Mouse (Mus musculus): ENCODE measurements around the gene Snx1. TPM values are rescaled to one million over a fixed set of nuclear protein-coding genes. Genes with fewer than 3 reads are reported as not detected.

Snx1 gene
- polyA plus RNA-seq, 1 experiment, result 98.1 TPM

GRCm38 (mm10) chr9:66090593-66091244, 35.7 kb downstream of the Snx1 start:
- Histone ChIP-seq H3K36me3 (ENCODE audit: control insufficient read depth, insufficient read depth, low read length) (peaks cover 3% of the 10 kb centered on the region), H3K27ac (ENCODE audit: control insufficient read depth, insufficient read depth, low read depth, low read length) (no peak overlapping the region), H3K4me3 (ENCODE audit: control insufficient read depth, low read depth, low read length) (no peak overlapping the region), H3K4me1 (ENCODE audit: control insufficient read depth, insufficient read depth, low read length) (no peaks in the 10 kb centered on the region; the same call in 1 of the 2 replicates), H3K27me3 (ENCODE audit: control insufficient read depth, insufficient read depth, low read length) (no peaks in the 10 kb centered on the region)
- TF ChIP-seq CTCF (IDR thresholded peaks at IDR 0.05; ENCODE audit: control insufficient read depth, insufficient read depth, insufficient replicate concordance, low read depth, low read length), result no peak
- no peak for TF ChIP-seq POLR2A (IDR thresholded peaks at IDR 0.05; ENCODE audit: control insufficient read depth, low read depth, low read length)

- Histone ChIP-seq H3K27me3 (ENCODE audit: control insufficient read depth, insufficient read depth, low read length) (no peaks in the 10 kb centered on the region), H3K36me3 (ENCODE audit: control insufficient read depth, insufficient read depth, low read length) (peaks cover 1% of the 10 kb centered on the region; the same call in 1 of the 2 replicates), H3K4me3 (ENCODE audit: control insufficient read depth, low read depth, low read length) (peak overlapping the region; percentile 16), H3K27ac (ENCODE audit: control insufficient read depth, insufficient read depth, low read depth, low read length) (peak overlapping the region; percentile 69), H3K4me1 (ENCODE audit: control insufficient read depth, insufficient read depth, low read length) (no peaks in the 10 kb centered on the region; the same call in 1 of the 2 replicates)
- TF ChIP-seq CTCF (IDR thresholded peaks at IDR 0.05; ENCODE audit: control insufficient read depth, insufficient read depth, insufficient replicate concordance, low read depth, low read length), result peak; percentile 56; the same call in 1 of the 2 replicates
- TF ChIP-seq POLR2A (IDR thresholded peaks at IDR 0.05; ENCODE audit: control insufficient read depth, low read depth, low read length), result no peak
Measured at GRCm38 (mm10) chr9:66088411-66088810, 38.0 kb downstream of the Snx1 start.

GRCm38 (mm10) chr9:66087062-66087461, 39.3 kb downstream of the Snx1 start:
- Histone ChIP-seq H3K36me3 (ENCODE audit: control insufficient read depth, insufficient read depth, low read length) (peaks cover 1% of the 10 kb centered on the region; the same call in 1 of the 2 replicates), H3K4me3 (ENCODE audit: control insufficient read depth, low read depth, low read length) (no peak overlapping the region), H3K4me1 (ENCODE audit: control insufficient read depth, insufficient read depth, low read length) (no peaks in the 10 kb centered on the region; the same call in 1 of the 2 replicates), H3K27me3 (ENCODE audit: control insufficient read depth, insufficient read depth, low read length) (no peaks in the 10 kb centered on the region), H3K27ac (ENCODE audit: control insufficient read depth, insufficient read depth, low read depth, low read length) (no peak overlapping the region)
- TF ChIP-seq CTCF (IDR thresholded peaks at IDR 0.05; ENCODE audit: control insufficient read depth, insufficient read depth, insufficient replicate concordance, low read depth, low read length) (no peak), POLR2A (IDR thresholded peaks at IDR 0.05; ENCODE audit: control insufficient read depth, low read depth, low read length) (no peak)

GRCm38 (mm10) chr9:66084171-66084570, 42.2 kb downstream of the Snx1 start:
- no peak for TF ChIP-seq POLR2A (IDR thresholded peaks at IDR 0.05; ENCODE audit: control insufficient read depth, low read depth, low read length)
- TF ChIP-seq CTCF (IDR thresholded peaks at IDR 0.05; ENCODE audit: control insufficient read depth, insufficient read depth, insufficient replicate concordance, low read depth, low read length), result no peak
- Histone ChIP-seq H3K4me1 (ENCODE audit: control insufficient read depth, insufficient read depth, low read length) (no peaks in the 10 kb centered on the region; the same call in 1 of the 2 replicates), H3K27me3 (ENCODE audit: control insufficient read depth, insufficient read depth, low read length) (no peaks in the 10 kb centered on the region), H3K36me3 (ENCODE audit: control insufficient read depth, insufficient read depth, low read length) (no peaks in the 10 kb centered on the region; the same call in 1 of the 2 replicates), H3K27ac (ENCODE audit: control insufficient read depth, insufficient read depth, low read depth, low read length) (no peak overlapping the region), H3K4me3 (ENCODE audit: control insufficient read depth, low read depth, low read length) (0 out of 2 replicates have a peak overlapping the region, but pooled peaks have one; percentile 6)

- Histone ChIP-seq H3K36me3 (ENCODE audit: control insufficient read depth, insufficient read depth, low read length) (no peaks in the 10 kb centered on the region), H3K27me3 (ENCODE audit: control insufficient read depth, insufficient read depth, low read length) (no peaks in the 10 kb centered on the region), H3K4me3 (ENCODE audit: control insufficient read depth, low read depth, low read length) (no peak overlapping the region), H3K4me1 (ENCODE audit: control insufficient read depth, insufficient read depth, low read length) (no peaks in the 10 kb centered on the region), H3K27ac (ENCODE audit: control insufficient read depth, insufficient read depth, low read depth, low read length) (no peak overlapping the region)
- TF ChIP-seq CTCF (IDR thresholded peaks at IDR 0.05; ENCODE audit: control insufficient read depth, insufficient read depth, insufficient replicate concordance, low read depth, low read length), result no peak
- TF ChIP-seq POLR2A (IDR thresholded peaks at IDR 0.05; ENCODE audit: control insufficient read depth, low read depth, low read length), result no peak
Measured at GRCm38 (mm10) chr9:66081999-66082398, 44.4 kb downstream of the Snx1 start.

- H3K36me3 ChIP-seq (ENCODE audit: control insufficient read depth, insufficient read depth, low read length), result no peaks in the 10 kb centered on the region
- no peaks in the 10 kb centered on the region for H3K27me3 ChIP-seq (ENCODE audit: control insufficient read depth, insufficient read depth, low read length)
- no peaks in the 10 kb centered on the region for H3K4me1 ChIP-seq (ENCODE audit: control insufficient read depth, insufficient read depth, low read length)
- TF ChIP-seq CTCF (IDR thresholded peaks at IDR 0.05; ENCODE audit: control insufficient read depth, insufficient read depth, insufficient replicate concordance, low read depth, low read length) (no peak), POLR2A (IDR thresholded peaks at IDR 0.05; ENCODE audit: control insufficient read depth, low read depth, low read length) (no peak)
- no peak overlapping the region for H3K4me3 ChIP-seq (ENCODE audit: control insufficient read depth, low read depth, low read length)
- no peak overlapping the region for H3K27ac ChIP-seq (ENCODE audit: control insufficient read depth, insufficient read depth, low read depth, low read length)
Measured at GRCm38 (mm10) chr9:66080804-66081459, 45.5 kb downstream of the Snx1 start.

GRCm38 (mm10) chr9:66078493-66078892, 47.9 kb downstream of the Snx1 start:
- no peaks in the 10 kb centered on the region for H3K4me1 ChIP-seq (ENCODE audit: control insufficient read depth, insufficient read depth, low read length)
- H3K27me3 ChIP-seq (ENCODE audit: control insufficient read depth, insufficient read depth, low read length), result no peaks in the 10 kb centered on the region
- no peak for TF ChIP-seq CTCF (IDR thresholded peaks at IDR 0.05; ENCODE audit: control insufficient read depth, insufficient read depth, insufficient replicate concordance, low read depth, low read length)
- no peak for TF ChIP-seq POLR2A (IDR thresholded peaks at IDR 0.05; ENCODE audit: control insufficient read depth, low read depth, low read length)
- H3K36me3 ChIP-seq (ENCODE audit: control insufficient read depth, insufficient read depth, low read length), result no peaks in the 10 kb centered on the region
- no peak overlapping the region for H3K4me3 ChIP-seq (ENCODE audit: control insufficient read depth, low read depth, low read length)
- H3K27ac ChIP-seq (ENCODE audit: control insufficient read depth, insufficient read depth, low read depth, low read length), result no peak overlapping the region

Data from testis, adult 2 months (tissue).